In genomic region chr11:35451636-35452035, GRCm38 (mm10) we compare ENCODE assay signal across 9 mouse cellular contexts.
DNase-seq lines count a peak whose midpoint lies in the region; ATAC-seq and TF ChIP-seq lines count a peak whose summit lies in the region.
"Had no signal": no experiment of that assay in that cellular context is flagged by ENCODE, and none has a peak within 500 bp of the region (broad histone marks: within the 10 kb centered on the region; RNA-seq: fewer than 3 reads in every experiment).

No protein-coding gene starts in this region.

- H3K9ac ChIP-seq in heart, embryonic 11.5 days (ENCODE audit: low read depth, low read length): no peak overlapping the region
- no peak overlapping the region for H3K9ac ChIP-seq in forebrain, embryonic 15.5 days (replicated peaks)
- no peak overlapping the region for H3K9ac ChIP-seq in hindbrain, embryonic 14.5 days
- no peak overlapping the region for H3K9ac ChIP-seq in midbrain, postnatal 0 days (replicated peaks; ENCODE audit: low read length, poor library complexity, severe bottlenecking)

- H3K4me2 ChIP-seq in heart, embryonic 11.5 days: no peak overlapping the region
- H3K4me2 ChIP-seq in forebrain, embryonic 15.5 days (replicated peaks): no peak overlapping the region
- no peak overlapping the region for H3K4me2 ChIP-seq in hindbrain, embryonic 14.5 days (replicated peaks)
- H3K4me2 ChIP-seq in midbrain, postnatal 0 days (ENCODE audit: low read depth, low read length, poor library complexity, severe bottlenecking): no peak overlapping the region

- H3K4me3 ChIP-seq in heart, embryonic 11.5 days (ENCODE audit: low read depth, low read length): no peak overlapping the region
- H3K4me3 ChIP-seq in forebrain, embryonic 15.5 days: no peak overlapping the region
- H3K4me3 ChIP-seq in hindbrain, embryonic 14.5 days (replicated peaks; ENCODE audit: low read length): no peak overlapping the region
- H3K4me3 ChIP-seq in midbrain, postnatal 0 days (ENCODE audit: low read depth, low read length): no peak overlapping the region

- no peak for ATAC-seq in heart, embryonic 11.5 days (replicated peaks; ENCODE audit: insufficient number of reproducible peaks, low FRiP score, low TSS enrichment)
- peak; percentile 53 for ATAC-seq in cerebellum, adult (ENCODE audit: insufficient number of reproducible peaks, low FRiP score, low TSS enrichment)
- ATAC-seq in forebrain, embryonic 15.5 days (replicated peaks): 0 out of 2 replicates have a peak, but pooled peaks have one; percentile 32
- ATAC-seq in hindbrain, embryonic 14.5 days (ENCODE audit: low FRiP score): no peak
- 0 out of 2 replicates have a peak, but pooled peaks have one; percentile 34 for ATAC-seq in midbrain, postnatal 0 days (ENCODE audit: low FRiP score)

- H3K36me3 ChIP-seq in heart, embryonic 11.5 days (ENCODE audit: control insufficient read depth, insufficient read depth, low read length): no peaks in the 10 kb centered on the region
- no peaks in the 10 kb centered on the region for H3K36me3 ChIP-seq in forebrain, embryonic 15.5 days
- H3K36me3 ChIP-seq in hindbrain, embryonic 14.5 days (replicated peaks; ENCODE audit: control insufficient read depth, insufficient read depth): no peaks in the 10 kb centered on the region
- H3K36me3 ChIP-seq in midbrain, postnatal 0 days (ENCODE audit: insufficient read depth, low read length): no peaks in the 10 kb centered on the region
- H3K36me3 ChIP-seq in splenic B cell, adult 2 months (ENCODE audit: control insufficient read depth, insufficient read depth, low read length, poor library complexity, severe bottlenecking): no peaks in the 10 kb centered on the region
- H3K36me3 ChIP-seq: G1E had no signal

- 0 out of 2 replicates have a peak, but pooled peaks cover 2% of the 10 kb centered on the region for H3K27me3 ChIP-seq in heart, embryonic 11.5 days (ENCODE audit: control insufficient read depth, insufficient read depth, low read length)
- H3K27me3 ChIP-seq in forebrain, embryonic 15.5 days: peaks cover 79% of the 10 kb centered on the region
- H3K27me3 ChIP-seq in hindbrain, embryonic 14.5 days (ENCODE audit: control insufficient read depth, insufficient read depth, low read length): no peaks in the 10 kb centered on the region
- H3K27me3 ChIP-seq in midbrain, postnatal 0 days (ENCODE audit: insufficient read depth, low read length): peaks cover 13% of the 10 kb centered on the region
- no peaks in the 10 kb centered on the region for H3K27me3 ChIP-seq in splenic B cell, adult 2 months (ENCODE audit: control insufficient read depth, insufficient read depth, low read length, poor library complexity, severe bottlenecking)

- peak; percentile 95 for DNase-seq in heart, adult 11 months
- DNase-seq in hindbrain, embryonic 14.5 days (ENCODE audit: low spot score): peak; percentile 72
- DNase-seq in left cerebral cortex, postnatal 14 days (ENCODE audit: low spot score in 2 of 2): peak; percentile 78 to 80
- DNase-seq in midbrain, postnatal 0 days (ENCODE audit: low spot score): peak; percentile 50
- DNase-seq in splenic B cell, adult 2 months (ENCODE audit: low read depth, low spot score): peak; percentile 75

- peak; percentile 95 for TF ChIP-seq CTCF in midbrain, postnatal 0 days (IDR thresholded peaks at IDR 0.05)

- H3K4me1 ChIP-seq in heart, embryonic 11.5 days (ENCODE audit: control insufficient read depth, insufficient read depth, low read length): peaks cover 9% of the 10 kb centered on the region; the same call in 1 of the 2 replicates
- H3K4me1 ChIP-seq in forebrain, embryonic 15.5 days: peaks cover 17% of the 10 kb centered on the region
- H3K4me1 ChIP-seq in hindbrain, embryonic 14.5 days (replicated peaks; ENCODE audit: control insufficient read depth, insufficient read depth, low read length): peaks cover 16% of the 10 kb centered on the region
- no peaks in the 10 kb centered on the region for H3K4me1 ChIP-seq in midbrain, postnatal 0 days (ENCODE audit: insufficient read depth, low read length)

- no peak overlapping the region for H3K27ac ChIP-seq in heart, embryonic 11.5 days (ENCODE audit: low read depth, low read length)
- H3K27ac ChIP-seq in forebrain, embryonic 15.5 days (replicated peaks): no peak overlapping the region
- H3K27ac ChIP-seq in hindbrain, embryonic 14.5 days: no peak overlapping the region
- no peak overlapping the region for H3K27ac ChIP-seq in midbrain, postnatal 0 days (ENCODE audit: low read depth, low read length)

- H3K9me3 ChIP-seq in heart, embryonic 11.5 days (replicated peaks; ENCODE audit: control insufficient read depth, low read length): no peaks in the 10 kb centered on the region
- no peaks in the 10 kb centered on the region for H3K9me3 ChIP-seq in forebrain, embryonic 15.5 days
- H3K9me3 ChIP-seq in hindbrain, embryonic 14.5 days (ENCODE audit: control insufficient read depth, low read length): no peaks in the 10 kb centered on the region
- H3K9me3 ChIP-seq in midbrain, postnatal 0 days (ENCODE audit: low read length): no peaks in the 10 kb centered on the region

- 28% methylated on average over 4 of the region's 4 CpGs for WGBS in heart, embryonic 11.5 days (ENCODE audit: insufficient replicate concordance)
- WGBS in forebrain, embryonic 15.5 days: 31% methylated on average over 4 of the region's 4 CpGs
- 34% methylated on average over 4 of the region's 4 CpGs for WGBS in hindbrain, embryonic 14.5 days
- WGBS in midbrain, postnatal 0 days: 34% methylated on average over 4 of the region's 4 CpGs

- intact Hi-C loops in left cerebral cortex, postnatal 14 days (cut with DNase I): loop anchor here (2.0 to 10.0 kb wide), 3 partner anchors 213 to 569 kb away; no protein-coding TSS in a partner anchor

Comparison
In these comparisons a context has a peak if more than half of its experiments do, and no peak if none do; other contexts are left out.
1. ATAC-seq: peak in cerebellum, adult (single experiment), forebrain, embryonic 15.5 days (single experiment) and midbrain, postnatal 0 days (single experiment); none in heart, embryonic 11.5 days (single experiment) and hindbrain, embryonic 14.5 days (single experiment).
2. Peak in every context shown above with its lines, with median percentiles within 50 percentile points of each other: DNase-seq.